Comparison of ENCODE assay signal across 8 mouse cellular contexts in genomic region chr7:80860729-80861274, GRCm38 (mm10). TPM values are rescaled to one million over a fixed set of nuclear protein-coding genes. Genes with fewer than 3 reads are reported as not detected.
DNase-seq lines count a peak whose midpoint lies in the region; ATAC-seq and TF ChIP-seq lines count a peak whose summit lies in the region.

Gene Zscan2, plus strand, starts transcription at chr7:80860920.

- H3K4me2 ChIP-seq in hindbrain, postnatal 0 days (ENCODE audit: low read depth, low read length) = peak within 1 kb of the TSS; percentile 85

- peak; percentile 98 for DNase-seq in ZHBTc4 (ENCODE audit: low read depth, low spot score)
- peak; percentile 89 for DNase-seq in gastrocnemius, adult 2 months
- DNase-seq in hindbrain, postnatal 0 days (ENCODE audit: low spot score) = peak; percentile 97
- peak; percentile 83 to 89 for DNase-seq in left cerebral cortex, adult 2 months (ENCODE audit: extremely low spot score in 1 of 2, low spot score in 2 of 2)
- peak; percentile 90 to 94 for DNase-seq in right cerebral cortex, adult 2 months (ENCODE audit: low spot score in 2 of 2)
- peak; percentile 89 for DNase-seq in urinary bladder, postnatal 14 days (ENCODE audit: low spot score)

- peak within 1 kb of the TSS; percentile 79 for H3K4me3 ChIP-seq in gastrocnemius, adult 2 months
- peak within 1 kb of the TSS; percentile 79 for H3K4me3 ChIP-seq in hindbrain, postnatal 0 days (ENCODE audit: low read length)
- H3K4me3 ChIP-seq in left cerebral cortex, adult 2 months = peak within 1 kb of the TSS; percentile 92

- peaks cover 16% of the 10 kb centered on the region; the same call in 1 of the 2 replicates for H3K4me1 ChIP-seq in hindbrain, postnatal 0 days (ENCODE audit: insufficient read depth, low read length)

- TF ChIP-seq CTCF in gastrocnemius, adult 2 months (IDR thresholded peaks at IDR 0.05) = no peak
- no peak for TF ChIP-seq CTCF in hindbrain, postnatal 0 days (IDR thresholded peaks at IDR 0.05; ENCODE audit: low read depth)
- no peak for TF ChIP-seq CTCF in left cerebral cortex, adult 2 months (IDR thresholded peaks at IDR 0.05)

- WGBS in hindbrain, postnatal 0 days = under 1% methylated on average over 40 of the region's 40 CpGs

- no peaks in the 10 kb centered on the region for H3K9me3 ChIP-seq in hindbrain, postnatal 0 days (ENCODE audit: low read length)

- peak within 1 kb of the TSS; percentile 93 for H3K27ac ChIP-seq in gastrocnemius, adult 2 months
- peak within 1 kb of the TSS; percentile 82 for H3K27ac ChIP-seq in hindbrain, postnatal 0 days
- H3K27ac ChIP-seq in left cerebral cortex, adult 2 months = peak within 1 kb of the TSS; percentile 94

- peak within 1 kb of the TSS; percentile 79 for H3K9ac ChIP-seq in hindbrain, postnatal 0 days (replicated peaks; ENCODE audit: low read length)

- intact Hi-C loops in gastrocnemius, adult 2 months (cut with DNase I) = no loop called here
- intact Hi-C loops in left cerebral cortex, adult 2 months (cut with DNase I) = loop anchor here (2.0 kb wide), 1 partner anchor 40 kb away; the partner anchor contains the start of gene Wdr73

- peaks cover 8% of the 10 kb centered on the region for H3K36me3 ChIP-seq in hindbrain, postnatal 0 days (ENCODE audit: insufficient read depth, low read length)

- H3K27me3 ChIP-seq in hindbrain, postnatal 0 days (ENCODE audit: insufficient read depth, low read length) = no peaks in the 10 kb centered on the region

- peak; percentile 80 for ATAC-seq in common myeloid progenitor, adult 5-6 weeks (replicated peaks; ENCODE audit: low read depth, poor library complexity, severe bottlenecking)
- ATAC-seq in hindbrain, postnatal 0 days = peak; percentile 98
- peak; percentile 85 for ATAC-seq in megakaryocyte, adult 5-6 weeks (ENCODE audit: poor library complexity, severe bottlenecking)

RNA-seq across cellular contexts. Expression of gene Zscan2, which starts in this region (rescaled TPM):
- 7.9 and 14.2 TPM in 2 replicates for total RNA-seq in common myeloid progenitor, adult 5-6 weeks (2017)
- total RNA-seq in gastrocnemius, adult 2 months (2021) = 1 to 10 TPM; 1.3 to 1.7 TPM
- total RNA-seq in hindbrain, postnatal 0 days (2014; rRNA removed) = 19.9 and 22.2 TPM in 2 replicates
- polyA plus RNA-seq in hindbrain, postnatal 0 days (2015; fragmentation: Nextera tagmentation; extraction: Ambion mirVana) = 2.2 and 2.5 TPM in 2 replicates
- total RNA-seq in left cerebral cortex, adult 2 months (2021) = 10 to 100 TPM; 15.9 to 16.5 TPM
- 1.6 and 2.0 TPM in 2 replicates for total RNA-seq in megakaryocyte, adult 5-6 weeks (2015)
- total RNA-seq in megakaryocyte, adult 5-6 weeks (2017) = 1.5 and 2.9 TPM in 2 replicates

Comparison
In these comparisons a context has a peak if more than half of its experiments do, and no peak if none do; other contexts are left out.
1. Peak in every context shown above with its lines: DNase-seq, ATAC-seq, H3K4me3 ChIP-seq and H3K27ac ChIP-seq.